Mouse (Mus musculus) E14TG2a.4 (cell line): ENCODE results near the gene Nmb.
A peak's percentile ranks its signal among the peaks of the same experiment; 100 is the strongest.

Source experiments
- H3K27me3 ChIP-seq: 2 replicates; pipeline ENCODE4 v1.6.1; 2014; ENCODE audit warnings: low read length, control low read depth; ENCODE audit not compliant: insufficient read depth
- H3K36me3 ChIP-seq: 2 replicates; pipeline ENCODE4 v1.6.1; 2014; ENCODE audit warnings: low read length, control low read depth; ENCODE audit not compliant: insufficient read depth
- H3K4me1 ChIP-seq: replicated peaks from 2 replicates; pipeline ENCODE4 v1.6.1; 2014; ENCODE audit warnings: low read depth, low read length, control low read depth
- H3K4me3 ChIP-seq: replicated peaks from 2 replicates; pipeline ENCODE4 v1.5.1; 2014; ENCODE audit warnings: mild to moderate bottlenecking, low read length
- H3K9me3 ChIP-seq: 2 replicates; pipeline ENCODE4 v1.6.1; 2014; ENCODE audit warnings: low read length, control low read depth
- CTCF ChIP-seq: conservative IDR thresholded peaks from 2 replicates; pipeline ENCODE4 v1.5.1; 2014; ENCODE audit warnings: low read length
- NANOG ChIP-seq: IDR thresholded peaks from 2 replicates; pipeline ENCODE4 v1.6.1; 2014; ENCODE audit warnings: borderline replicate concordance, low read length, mixed read lengths
- POU5F1 ChIP-seq: IDR thresholded peaks from 2 replicates; pipeline ENCODE4 v1.6.1; 2014; ENCODE audit warnings: low read length, borderline replicate concordance

The Nmb gene

GRCm38 (mm10) chr7:80860729-80861274, 44.1 kb downstream of the Nmb start, which contains the start of gene Zscan2:
Gene Zscan2, plus strand, starts transcription at chr7:80860920.
- Histone ChIP-seq H3K27me3 (no peaks in the 10 kb centered on the region), H3K36me3 (no peaks in the 10 kb centered on the region; the same call in 1 of the 2 replicates), H3K4me1 (peaks cover 37% of the 10 kb centered on the region), H3K4me3 (peak within 1 kb of the TSS; percentile 94), H3K9me3 (no peaks in the 10 kb centered on the region)
- no peak for TF ChIP-seq POU5F1
- no peak for TF ChIP-seq NANOG
- TF ChIP-seq CTCF: no peak

DNA sequence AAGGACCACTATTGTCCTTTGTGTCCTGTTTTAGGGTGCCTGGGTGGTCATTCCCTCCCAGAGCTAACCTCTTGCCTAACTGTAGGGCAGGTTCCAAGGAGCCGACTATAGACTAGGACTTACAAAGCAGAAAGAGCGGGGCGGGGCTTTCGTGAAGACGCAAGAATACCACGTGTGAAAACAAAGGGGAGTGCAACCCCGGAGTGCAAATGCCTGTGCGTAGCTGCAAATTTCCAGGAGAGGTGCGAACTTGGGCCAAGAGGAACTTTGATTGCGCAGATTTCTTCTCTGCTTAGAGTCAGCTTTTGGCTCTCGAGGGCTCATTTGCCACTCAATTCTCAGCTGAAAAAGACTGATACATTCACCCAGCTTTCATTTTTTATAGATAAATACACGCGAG, 44.6 kb downstream of the Nmb start:
- H3K4me1 ChIP-seq: peaks cover 37% of the 10 kb centered on the region
- no peaks in the 10 kb centered on the region for H3K9me3 ChIP-seq
- no peaks in the 10 kb centered on the region; the same call in 1 of the 2 replicates for H3K36me3 ChIP-seq
- H3K4me3 ChIP-seq: peak overlapping the region; percentile 94
- H3K27me3 ChIP-seq: no peaks in the 10 kb centered on the region
- TF ChIP-seq CTCF (no peak), NANOG (no peak), POU5F1 (no peak)

GRCm38 (mm10) chr7:80857181-80857580, 47.7 kb downstream of the Nmb start:
- Histone ChIP-seq H3K4me1 (peaks cover 23% of the 10 kb centered on the region), H3K27me3 (no peaks in the 10 kb centered on the region), H3K4me3 (no peak overlapping the region), H3K9me3 (no peaks in the 10 kb centered on the region), H3K36me3 (no peaks in the 10 kb centered on the region)
- TF ChIP-seq POU5F1 (no peak), CTCF (peak; percentile 74), NANOG (no peak)

DNA sequence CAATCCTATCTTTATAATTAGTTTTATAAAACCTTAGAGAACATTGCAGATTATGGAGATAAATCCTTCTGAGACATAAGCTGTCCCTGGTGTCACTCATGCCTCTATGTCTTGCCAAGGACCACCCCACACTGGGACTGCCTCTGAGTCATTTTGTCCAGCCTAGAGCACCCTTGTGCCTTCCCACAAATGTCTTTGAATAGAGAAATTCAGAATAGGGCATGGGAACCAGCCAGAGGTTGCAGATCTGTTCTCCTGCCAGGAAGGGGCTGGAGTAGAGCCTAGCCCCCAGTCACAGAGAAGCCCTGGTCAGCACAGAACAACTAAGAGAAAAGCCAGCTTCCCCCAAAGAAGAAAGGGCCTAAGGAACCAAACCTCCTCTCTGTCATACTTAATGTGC, 49.6 kb downstream of the Nmb start:
- TF ChIP-seq NANOG (no peak), POU5F1 (no peak), CTCF (no peak)
- peaks cover 15% of the 10 kb centered on the region for H3K4me1 ChIP-seq
- H3K9me3 ChIP-seq: no peaks in the 10 kb centered on the region

GRCm38 (mm10) chr7:80853218-80853617, 51.7 kb downstream of the Nmb start:
- Histone ChIP-seq H3K9me3 (no peaks in the 10 kb centered on the region), H3K4me3 (no peak overlapping the region), H3K4me1 (peaks cover 8% of the 10 kb centered on the region), H3K27me3 (no peaks in the 10 kb centered on the region), H3K36me3 (no peaks in the 10 kb centered on the region)
- TF ChIP-seq POU5F1 (no peak), CTCF (peak; percentile 66), NANOG (no peak)

More for the DNA sequence above, 49.6 kb downstream of the Nmb start:
- H3K27me3 ChIP-seq: no peaks in the 10 kb centered on the region
- H3K4me3 ChIP-seq: no peak overlapping the region
- no peaks in the 10 kb centered on the region for H3K36me3 ChIP-seq
